Mouse (Mus musculus) ES-CJ7 (cell line): Measurements from ENCODE around the gene Cbx2.

Experiments used
- DNase-seq: peaks from one replicate; pipeline ENCODE4 v3.0.0; 2011; ENCODE audit warnings: low read depth, low spot score

Gene Cbx2

DNA sequence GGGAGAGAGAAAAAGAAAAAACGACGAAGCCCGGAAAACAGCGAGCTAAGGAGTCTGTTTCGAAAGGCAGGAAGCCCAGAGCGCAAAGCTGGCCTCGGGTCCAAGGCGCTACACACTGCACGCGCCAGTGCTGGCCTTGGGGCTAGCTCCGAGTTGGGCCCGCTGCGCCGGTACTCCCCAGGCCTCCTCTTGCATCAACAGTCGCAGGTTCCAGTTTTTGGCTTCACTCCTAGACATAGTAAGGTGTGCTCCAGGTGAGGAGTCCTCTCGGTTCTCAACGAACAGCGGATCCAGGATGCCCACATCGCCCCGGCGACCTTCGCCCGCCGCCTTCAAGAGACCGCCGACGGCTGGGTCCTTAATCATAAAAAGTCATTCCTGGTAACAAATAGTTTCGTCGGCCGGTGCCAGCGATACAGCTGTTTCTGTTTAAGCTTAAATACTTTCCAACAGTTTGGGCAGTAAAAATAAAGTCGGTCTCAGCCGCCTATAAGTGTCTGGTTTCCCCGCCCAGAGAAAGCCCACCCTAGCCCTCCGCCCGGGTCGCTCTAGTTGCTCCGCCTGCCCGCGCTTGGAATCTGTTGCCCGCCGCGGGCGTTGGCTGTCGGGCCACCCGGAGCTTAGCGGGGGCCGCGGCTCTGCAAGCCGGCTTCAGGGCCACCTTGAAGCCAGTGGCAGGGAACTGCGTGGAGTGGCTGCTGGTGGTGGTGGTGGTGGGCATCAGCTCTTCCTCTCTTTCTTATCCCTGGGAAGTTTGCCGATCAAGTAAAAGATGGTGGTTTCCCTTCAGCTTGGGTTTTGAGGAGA, 19.9 kb downstream of the Cbx2 start:
- no peak for DNase-seq

DNA sequence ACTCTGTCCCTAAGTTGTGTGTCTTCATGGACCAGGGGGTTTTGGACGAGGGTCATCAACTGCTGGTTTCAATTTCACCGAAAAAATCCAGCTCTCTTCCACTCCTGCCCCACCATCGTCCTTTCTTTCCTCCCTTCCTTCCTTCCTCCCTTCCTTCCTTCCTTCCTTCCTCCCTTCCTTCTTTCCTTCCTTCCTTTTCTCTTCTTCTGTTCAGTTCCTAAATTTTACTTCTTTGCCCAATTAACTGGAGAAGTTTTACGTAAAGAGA, 20.4 kb downstream of the Cbx2 start:
- no peak for DNase-seq

DNA sequence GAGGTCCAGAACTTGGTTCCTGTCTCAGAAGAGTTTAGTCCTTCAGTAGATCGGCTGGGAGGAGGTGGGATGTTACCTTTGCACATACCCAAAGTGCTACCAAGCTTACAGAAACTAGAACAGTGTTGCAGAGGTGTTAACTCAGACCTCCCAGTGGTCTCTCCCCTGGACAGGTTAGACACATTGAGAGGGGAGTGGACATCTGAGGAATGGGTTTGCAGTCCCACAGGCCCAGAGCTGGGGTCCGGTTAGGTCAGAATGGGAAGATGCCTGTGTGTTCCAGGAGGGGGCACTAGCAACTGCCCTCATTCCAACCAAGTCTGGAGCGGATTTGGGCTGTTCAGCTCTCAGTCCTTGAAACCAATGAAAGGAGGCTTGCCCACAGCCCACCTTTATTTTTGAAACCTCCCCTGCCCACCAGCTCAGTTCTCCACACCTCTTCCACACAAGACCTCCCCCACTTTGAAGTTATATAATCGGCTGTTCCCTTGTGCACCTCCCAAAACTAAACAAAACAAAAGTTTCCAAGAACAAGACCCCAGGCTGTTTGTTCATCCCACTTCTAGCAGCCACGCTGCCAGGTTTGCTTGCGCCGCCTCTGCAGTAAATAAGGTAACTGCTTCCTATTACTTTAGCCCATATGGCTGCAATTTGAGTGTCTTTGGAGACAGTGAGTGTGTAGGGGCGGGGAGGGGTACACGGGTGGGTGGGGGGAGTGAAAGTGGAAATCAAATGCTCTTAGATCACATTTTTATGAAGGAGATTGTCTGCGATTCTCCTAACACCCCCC, 21.2 kb downstream of the Cbx2 start:
- DNase-seq = peak; percentile 74

DNA sequence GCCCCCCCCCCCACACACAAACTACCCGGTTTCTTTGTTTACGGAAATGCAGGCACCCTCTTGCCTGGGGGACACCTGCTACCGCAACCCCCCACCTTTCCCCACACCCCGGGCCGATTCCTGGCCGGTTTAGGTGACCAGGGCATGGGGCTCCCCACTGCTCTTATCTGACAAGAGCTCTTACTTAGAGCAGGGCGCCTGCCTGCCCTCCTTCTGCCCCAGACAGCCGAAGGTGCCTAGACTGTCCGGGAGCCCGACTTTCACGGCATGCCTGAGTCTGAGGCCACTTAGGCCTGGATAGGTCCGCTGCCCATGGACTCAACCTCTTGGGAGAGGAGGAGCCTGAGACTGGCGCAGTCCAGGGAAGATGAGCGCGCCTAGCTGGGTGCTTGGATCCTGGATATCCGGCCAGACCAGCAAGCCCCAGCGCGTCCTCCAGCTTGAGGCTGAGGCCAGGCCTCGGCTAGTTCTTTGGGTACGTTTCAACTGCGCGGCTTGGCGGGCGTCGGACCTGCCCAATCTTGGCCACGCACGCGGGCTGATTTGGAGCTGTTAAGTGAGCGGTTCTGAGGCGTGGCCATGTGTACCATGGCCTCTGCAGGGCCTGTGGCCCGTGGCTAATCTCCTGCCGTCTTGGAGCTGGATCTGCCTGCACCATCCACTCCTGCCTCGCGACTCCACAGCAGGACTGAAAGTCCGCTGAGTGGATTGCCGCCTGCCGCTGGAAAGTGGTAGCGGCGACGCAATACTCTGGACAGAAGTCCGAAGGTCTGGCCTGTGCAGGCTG, 22.0 kb downstream of the Cbx2 start:
- no peak for DNase-seq

DNA sequence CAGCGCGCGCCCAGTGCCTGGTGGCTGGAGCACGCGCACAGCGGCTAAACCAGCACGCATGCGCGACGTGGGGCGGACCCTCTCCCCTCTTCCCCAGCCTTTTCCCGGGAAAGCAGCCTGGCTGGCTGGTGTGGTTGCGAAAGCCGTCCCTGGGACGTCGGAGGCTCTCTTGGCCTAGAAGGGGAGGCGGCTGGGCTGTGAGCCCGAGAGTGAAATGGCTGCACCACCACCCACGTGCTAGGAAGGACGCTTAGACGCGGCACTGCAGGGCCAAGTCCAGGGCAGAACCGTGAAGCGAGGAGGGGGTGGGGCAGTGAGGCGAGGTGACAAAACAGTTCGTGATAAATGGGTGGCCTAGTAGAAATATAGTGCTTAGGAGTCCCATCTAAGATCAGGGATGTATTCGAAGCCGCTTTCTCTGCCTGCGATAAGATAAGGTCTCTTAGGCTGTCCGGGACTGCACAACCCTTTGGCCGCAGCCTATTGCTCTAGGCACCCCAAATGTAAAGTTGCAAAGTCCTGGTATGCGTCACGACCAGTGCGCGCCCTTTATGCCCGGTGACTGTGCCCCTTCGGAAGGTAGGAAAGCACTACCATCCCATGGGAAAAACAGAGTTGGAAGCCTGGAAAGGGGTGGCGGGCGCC, 24.0 kb downstream of the Cbx2 start:
- no peak for DNase-seq

DNA sequence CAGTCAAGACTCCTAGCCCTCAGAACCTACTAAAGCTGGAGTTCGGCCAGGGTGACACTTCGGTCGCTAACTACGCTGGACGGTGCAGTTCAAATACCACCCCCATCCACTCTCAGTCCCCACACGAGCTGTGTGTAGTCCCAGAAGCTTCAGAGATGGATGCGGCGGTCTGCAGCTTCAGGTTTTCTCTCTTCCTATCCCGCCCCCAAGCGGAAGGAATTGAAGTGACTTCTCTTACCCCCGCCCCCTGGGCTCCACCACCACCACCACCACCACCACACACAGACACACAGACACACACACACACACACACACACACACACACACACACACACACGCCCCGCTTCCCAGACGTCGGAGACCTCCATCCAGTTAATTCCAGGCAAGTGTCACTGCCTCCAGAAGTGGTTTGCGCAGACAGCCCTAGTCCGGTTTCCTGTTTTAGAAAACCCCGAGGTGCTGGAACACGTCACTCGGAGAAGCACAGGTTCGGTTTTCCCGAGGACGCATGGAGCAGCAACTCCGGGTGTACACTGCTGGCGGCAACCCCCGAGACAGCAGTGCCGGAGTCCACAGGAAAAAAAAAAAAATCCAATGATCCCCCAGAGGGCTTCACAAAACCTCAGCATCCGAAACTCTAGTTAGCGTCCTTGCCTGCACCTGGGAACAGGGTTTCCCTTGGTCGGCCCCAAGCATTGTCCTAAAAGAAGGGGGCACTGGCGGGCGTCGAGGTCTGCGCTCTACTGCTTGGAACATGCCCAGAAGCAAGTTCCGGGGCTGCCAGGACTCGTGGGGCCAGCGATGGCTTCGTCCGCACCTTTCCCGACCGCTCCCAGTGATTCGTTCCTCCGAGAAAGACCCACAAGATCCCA, 24.7 kb downstream of the Cbx2 start:
- peak; percentile 79 for DNase-seq

DNA sequence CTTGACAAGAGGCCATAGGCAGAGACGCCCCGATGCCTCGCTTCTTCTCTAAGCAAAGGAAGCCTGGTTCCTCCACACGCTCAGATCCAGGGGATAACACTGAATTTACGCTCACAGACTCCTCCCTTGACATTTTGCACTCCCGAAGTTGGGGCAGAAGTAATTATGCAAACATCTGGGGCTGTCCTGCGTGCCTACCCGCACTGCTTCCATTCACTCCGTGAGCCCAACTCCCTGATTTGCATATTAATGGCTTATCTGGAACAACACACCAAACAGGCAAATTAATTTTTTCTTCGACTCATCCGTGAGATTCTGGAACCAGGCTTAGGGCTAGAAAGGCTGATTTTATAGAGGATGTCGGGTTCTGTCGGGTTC, 25.4 kb downstream of the Cbx2 start:
- DNase-seq = peak; percentile 74

DNA sequence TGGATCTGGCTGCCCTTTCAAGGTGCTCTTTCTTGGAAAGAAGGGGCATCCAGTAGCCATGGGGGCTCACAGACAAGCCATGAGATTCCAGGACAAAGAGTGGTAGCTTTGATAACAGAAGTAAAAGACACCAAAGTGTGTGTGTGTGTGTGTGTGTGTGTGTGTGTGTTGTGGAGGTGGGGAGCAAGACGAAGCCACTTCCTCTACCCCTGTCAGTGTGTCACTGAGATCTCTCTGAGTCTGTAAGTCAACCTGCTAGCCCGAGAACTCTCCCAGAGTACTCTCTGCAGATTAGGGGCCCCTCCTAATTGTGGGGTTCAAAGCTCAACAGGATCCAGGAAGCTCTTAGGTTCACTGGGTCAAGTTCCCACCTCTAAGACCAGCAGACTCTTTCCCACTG, 27.6 kb downstream of the Cbx2 start:
- DNase-seq = no peak

DNA sequence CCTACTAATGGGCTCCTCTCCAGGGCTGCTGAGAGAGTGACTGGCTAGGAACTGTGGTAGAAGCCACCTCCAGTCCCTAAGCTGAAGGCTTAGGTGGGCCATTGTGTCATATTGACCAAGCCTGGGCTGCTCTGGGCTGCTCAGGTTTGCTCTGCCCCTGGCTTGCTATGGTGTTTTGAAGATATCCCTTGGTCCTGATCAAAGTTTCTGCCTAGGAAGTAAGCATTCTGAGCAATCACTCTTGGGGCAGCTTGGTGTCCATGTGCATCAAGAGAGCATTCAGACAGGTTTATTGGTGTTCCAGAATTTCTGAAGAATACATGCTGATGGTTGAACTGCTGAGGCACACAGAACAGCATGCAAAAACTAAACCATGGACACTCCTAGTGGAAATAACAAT, 28.7 kb downstream of the Cbx2 start:
- DNase-seq = no peak

DNA sequence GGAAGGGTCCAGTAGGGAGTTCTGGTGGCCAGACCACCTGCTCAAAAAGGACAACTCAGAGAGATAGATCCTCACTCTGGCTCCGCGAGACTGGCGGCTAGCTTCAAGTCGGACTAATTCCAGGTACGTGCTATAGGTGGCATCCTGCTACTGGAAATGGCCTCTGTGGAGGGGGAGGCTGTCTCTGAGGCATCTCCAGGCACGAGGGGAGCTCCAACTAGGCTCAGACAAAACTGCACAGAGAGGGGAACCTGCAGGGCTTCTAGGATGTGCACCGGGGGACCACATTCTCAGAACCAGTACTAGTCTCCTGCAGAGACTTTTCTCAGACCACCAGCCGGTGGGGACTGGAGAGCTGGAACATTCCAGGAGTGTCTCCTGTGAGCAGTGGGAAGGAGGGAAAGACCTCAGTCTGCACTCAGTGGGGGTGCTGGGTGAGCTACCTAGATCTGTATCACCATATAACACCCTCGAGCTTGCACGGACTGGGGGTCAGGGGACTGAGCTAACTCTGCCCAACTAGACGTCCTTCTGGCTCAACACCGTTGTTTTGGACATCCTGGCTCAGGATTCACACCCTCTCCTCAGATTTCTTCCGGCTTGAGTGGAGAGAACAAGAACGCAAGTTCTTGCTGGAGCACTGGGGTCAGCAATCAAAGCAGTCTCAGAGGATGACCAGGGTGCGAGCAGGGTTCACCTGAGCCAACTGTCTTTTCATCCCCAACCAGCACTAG, 29.3 kb downstream of the Cbx2 start:
- peak; percentile 73 for DNase-seq

DNA sequence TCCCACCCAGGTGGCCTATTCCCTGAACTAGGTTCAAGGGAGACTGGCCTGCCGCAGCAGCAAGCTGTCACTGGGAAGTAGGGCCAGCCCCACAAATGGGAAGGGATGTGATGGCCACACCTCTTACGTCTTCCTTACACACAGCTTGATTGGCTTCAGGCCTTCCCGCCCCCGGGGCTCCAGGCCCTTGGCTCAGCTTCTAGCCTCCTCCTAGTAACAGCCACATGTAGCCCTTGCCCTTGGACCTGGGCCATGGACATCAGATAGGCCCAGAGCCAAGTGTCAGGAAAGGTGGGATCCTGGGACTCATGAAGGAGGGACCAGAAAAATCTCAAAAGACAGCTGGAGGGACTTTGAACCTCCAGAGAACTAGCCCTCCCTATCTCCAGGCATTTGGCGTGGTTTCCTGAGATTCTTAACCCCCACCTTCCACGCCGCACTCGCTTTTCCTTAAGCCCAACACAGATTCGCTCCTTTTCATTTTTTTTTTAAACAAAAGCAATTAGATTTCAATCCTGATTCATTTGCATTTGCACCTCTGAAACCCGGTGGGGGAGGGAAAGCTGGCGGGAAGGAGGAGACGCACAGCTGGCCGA, 30.0 kb downstream of the Cbx2 start:
- DNase-seq = peak; percentile 84

DNA sequence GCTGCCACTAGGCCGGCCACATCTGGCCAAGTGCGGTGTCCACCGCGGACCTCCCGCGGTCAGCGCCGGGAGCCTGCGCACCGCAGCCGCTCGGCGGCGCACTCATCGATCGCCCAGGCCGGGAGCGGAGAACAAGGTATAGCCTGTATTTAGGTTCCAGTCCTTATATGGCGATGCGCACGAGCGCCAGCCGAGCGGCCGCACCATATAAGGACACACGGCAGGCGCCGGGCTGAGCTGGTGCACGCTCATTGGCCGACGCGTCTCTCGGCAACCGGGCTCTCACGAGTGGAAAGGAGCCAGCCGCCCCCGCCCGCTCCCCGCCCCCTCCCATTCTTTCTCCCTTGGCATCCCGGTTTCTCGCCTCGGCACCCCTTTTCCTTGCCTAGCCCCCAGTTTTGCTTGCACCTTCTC, 30.5 kb downstream of the Cbx2 start:
- DNase-seq = peak; percentile 96

DNA sequence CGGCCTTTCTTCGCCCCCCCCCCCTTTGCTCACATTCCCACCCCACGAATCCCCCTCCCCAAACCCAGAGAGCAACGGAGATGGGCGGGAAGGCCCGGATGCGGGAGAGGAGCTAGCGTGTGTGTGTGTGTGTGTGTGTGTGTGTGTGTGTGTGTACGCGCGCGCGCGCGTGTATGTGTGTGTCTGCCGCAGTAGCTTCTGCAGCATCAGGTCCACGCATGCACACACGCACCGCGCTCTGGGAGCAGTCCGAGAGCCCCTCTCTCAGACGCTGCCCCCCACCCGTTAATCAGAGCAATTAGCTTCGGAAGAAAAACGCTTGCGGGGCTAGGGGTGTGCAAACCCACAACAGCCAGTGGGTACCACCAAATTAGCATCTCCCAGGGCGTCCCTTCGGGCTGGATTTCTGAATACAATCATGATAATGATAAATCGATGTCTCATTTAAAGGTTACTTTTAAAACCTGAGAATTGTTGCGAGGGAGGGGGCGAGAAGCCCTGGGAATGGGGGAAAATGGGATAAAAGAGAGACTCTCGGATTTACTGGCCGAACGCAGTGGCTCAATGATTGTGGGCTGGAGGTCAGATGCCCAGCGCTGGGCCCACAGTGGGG, 31.1 kb downstream of the Cbx2 start:
- peak; percentile 42 for DNase-seq

DNA sequence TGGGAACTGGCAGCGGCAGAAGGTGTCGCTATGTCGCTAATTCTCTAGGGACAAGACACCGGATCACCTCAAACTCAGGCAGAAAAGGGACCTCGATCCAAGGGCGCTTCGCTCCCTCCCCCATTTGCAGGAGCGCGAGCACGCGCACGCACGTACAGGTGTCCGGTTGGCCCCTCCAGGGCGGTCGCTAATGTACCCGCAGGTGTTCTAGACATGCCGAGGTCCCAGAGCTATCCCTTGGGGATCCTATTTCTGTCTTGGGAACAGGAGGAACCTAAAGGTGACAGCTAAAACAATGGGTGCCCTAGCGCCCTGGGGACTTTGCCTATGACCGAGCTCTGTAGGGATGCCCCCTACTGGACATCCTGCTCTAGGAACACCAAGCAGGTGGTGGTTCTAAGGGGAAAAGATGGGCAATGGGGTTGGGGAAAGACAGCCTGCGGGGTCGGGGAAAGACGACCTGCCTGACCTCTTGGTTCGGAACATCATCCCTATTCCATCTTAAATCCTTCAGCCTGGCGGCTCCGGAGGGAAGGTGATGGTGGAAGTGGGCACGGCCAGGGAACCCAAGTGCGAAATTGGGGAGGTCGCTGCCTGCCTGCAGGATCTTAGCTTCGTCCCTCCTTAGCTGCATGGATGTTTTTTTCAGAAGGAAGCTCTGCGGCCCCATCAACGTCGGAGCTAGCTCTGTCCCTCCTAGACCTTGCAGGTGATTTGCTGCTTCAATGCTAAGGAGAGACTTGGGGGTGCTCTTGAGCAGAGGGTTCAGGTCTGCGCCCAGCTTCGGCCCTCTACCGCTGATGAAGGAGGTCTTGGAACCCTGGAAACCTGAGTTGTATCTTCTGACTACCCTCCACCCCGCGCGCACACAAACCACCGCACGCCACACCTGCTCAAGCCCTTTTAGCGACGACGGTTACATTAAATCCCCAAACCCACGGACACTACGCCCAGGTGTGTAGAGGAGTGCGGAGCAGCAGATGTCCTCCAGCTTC, 31.9 kb downstream of the Cbx2 start:
- DNase-seq = peak; percentile 65

DNA sequence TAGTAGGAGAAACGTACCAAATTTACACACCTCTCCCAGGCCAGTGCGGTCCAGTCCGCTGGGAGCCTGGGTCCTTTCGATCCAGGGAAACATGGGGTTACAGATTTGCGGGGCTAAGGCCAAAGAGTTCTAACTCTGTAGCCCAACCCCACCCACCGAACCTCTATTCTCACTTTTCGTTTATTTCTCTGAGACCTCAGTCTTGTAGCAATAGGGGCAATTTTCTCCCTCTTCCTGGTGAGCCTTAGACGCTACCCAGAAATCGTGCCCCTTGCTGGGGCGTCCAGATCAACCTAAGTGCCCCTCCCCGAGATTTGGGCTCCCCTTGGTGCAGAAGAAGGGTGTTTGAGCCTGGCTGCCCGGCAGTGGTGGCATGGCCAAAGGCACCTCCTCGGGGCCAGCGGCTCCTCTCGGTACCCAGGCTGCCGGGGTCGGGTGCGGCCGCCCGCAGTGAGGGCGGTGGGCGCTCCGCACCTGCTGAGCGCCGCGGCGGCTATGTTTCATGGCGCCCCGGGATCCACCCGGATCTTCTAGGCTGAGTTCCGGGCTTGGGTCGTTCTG, 32.9 kb downstream of the Cbx2 start:
- no peak for DNase-seq

DNA sequence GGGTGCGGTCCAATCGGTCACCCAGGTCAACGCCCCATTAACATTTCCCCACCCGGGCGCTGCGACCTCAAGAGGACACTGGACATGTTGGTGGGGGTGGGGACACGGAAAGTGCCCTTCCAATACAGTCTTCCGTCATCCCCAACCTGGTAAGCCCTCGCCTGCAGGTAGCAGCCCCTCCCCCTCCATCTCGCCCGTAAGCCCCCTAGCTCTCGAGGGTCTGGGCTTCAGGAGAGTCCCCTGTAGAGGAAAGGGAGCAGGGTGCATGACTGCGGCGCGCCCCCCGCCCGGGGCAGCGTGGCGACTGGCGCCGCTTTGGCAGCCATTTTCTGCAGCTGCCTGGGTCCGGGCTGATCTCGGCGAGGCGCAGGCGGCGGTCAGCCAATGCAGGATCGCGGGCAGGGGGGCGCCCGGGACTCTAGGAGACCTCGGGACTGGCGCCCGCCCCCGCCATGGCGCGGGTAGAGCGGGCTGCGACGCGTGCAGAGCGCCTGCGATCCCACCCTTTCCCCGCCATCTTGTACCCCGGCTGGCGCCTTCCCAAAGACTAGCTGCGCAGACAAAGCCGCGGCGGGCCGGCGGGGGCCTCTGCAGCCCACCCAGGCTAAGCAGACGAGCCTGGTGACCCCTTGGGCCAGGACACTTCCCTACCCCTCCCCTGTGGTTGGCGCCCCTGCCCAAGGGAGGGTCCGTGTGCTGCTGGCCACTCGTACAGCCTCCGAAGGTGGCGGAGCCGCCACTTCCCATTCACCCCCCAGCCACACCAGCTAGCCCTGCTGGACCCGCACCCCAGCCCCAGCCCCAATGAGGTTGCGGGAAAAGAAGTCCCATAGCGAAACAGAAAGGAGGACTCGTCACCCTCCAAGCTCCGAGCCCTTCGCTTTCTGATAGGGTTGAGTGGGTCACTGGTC, 33.8 kb downstream of the Cbx2 start:
- DNase-seq = peak; percentile 66

DNA sequence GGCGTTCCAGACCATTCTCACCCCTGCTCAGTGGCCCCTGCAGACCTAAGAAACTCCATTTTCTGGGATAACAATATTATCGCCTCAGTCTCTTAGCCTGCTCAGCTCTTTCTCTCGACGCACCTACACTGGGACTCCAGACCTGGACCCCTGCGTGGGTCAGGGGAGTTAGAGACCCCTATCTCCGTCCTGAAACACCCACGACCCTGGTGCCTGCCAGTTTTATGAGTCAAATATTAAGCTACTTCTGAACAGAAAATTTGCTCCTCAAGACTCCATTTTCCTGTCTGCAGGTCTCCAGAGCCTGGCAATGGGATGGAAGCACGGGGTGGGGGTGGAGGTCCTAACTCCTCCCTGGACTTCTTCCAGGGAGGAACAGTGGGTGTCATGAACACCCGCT, 34.5 kb downstream of the Cbx2 start:
- no peak for DNase-seq
